Mouse (Mus musculus) CD4-positive, CD25-positive, alpha-beta regulatory T cell, adult 2 months (primary cell): ENCODE measurements around the gene Slc26a8.
A peak's percentile ranks its signal among the peaks of the same experiment; 100 is the strongest.
"Not testable (repeated sequence)": the region's sequence is repeated elsewhere in the genome, so short reads cannot be mapped to it uniquely, and the experiment has no call there.

Source experiments
- DNase-seq: peaks from one replicate; pipeline ENCODE4 v3.0.0-alpha.2; 2012; ENCODE audit warnings: low read depth, low spot score

Slc26a8 gene

GRCm38 (mm10) chr17:28689586-28690283 is at the start of gene Slc26a8:
Gene Slc26a8, minus strand, starts transcription at chr17:28690233.
- DNase-seq = peak; percentile 41

GRCm38 (mm10) chr17:28739244-28739643 is 49.2 kb upstream of the Slc26a8 start:
- no peak for DNase-seq

GRCm38 (mm10) chr17:28737973-28738372 is 47.9 kb upstream of the Slc26a8 start:
- DNase-seq = no peak

- no peak for DNase-seq
Observed at GRCm38 (mm10) chr17:28736486-28736885, 46.5 kb upstream of the Slc26a8 start.

DNA sequence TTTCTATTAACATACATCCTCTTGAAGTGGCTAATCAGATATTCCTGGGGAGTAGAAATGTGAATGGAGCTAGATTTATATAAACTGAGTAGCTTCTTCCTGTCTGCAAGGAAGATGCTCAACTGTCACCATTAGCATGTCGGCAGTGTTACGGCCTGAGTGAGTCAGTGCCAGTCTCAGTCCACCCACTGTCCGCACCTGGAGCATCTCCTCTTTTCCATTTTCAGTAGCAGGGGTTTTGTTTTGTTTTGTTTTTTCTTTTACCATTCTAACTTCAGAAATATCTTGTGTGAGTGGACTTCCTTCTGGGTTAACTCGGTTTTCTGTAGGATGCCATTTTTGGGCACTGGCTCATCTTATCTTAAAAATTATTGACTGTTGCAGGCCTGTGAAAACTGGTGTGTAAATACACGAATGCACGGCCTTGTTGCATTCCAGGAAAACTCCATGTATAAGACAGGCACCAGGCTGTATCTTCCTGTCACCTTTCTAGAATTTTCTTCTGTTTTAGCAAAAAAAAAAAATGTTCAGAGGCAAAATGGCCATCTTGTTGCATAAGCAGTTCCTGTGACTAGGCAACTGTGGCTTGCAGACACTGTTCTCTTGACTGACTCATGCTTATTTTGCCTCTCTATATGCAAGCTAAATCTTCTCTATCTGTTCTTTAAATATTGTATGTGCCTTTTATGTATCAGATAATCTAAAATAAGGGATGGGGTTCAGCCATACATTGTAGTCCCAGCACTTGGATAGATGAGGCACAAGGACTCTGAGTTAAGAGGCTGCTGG is 45.5 kb upstream of the Slc26a8 start:
- no peak for DNase-seq

GRCm38 (mm10) chr17:28727511-28727910 is 37.5 kb upstream of the Slc26a8 start:
- DNase-seq = not testable (repeated sequence)

- DNase-seq = no peak
Observed at GRCm38 (mm10) chr17:28725783-28726182, 35.8 kb upstream of the Slc26a8 start, which contains the start of gene AC170998.1. Gene AC170998.1, plus strand, starts transcription at chr17:28726083.

DNA sequence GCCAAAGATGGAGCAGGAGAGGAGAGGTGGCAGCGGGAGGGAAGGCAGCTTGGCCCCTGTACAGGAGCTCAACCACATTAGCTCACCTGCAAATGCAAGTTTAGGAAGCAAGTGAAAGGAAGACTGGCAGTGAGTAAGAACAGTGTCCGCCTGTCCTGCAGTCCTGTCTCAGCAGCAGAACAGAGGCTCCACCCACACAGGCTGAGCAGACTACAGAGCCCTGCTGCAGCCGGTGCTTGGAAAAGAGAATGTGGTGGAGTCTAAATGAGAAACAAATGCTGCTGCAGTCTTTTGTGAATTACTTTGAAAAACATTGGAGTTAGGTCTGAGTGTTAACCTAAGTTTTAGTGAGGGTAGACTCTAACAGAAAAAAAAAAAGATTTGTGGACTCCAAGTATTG is 27.5 kb upstream of the Slc26a8 start:
- no peak for DNase-seq

DNA sequence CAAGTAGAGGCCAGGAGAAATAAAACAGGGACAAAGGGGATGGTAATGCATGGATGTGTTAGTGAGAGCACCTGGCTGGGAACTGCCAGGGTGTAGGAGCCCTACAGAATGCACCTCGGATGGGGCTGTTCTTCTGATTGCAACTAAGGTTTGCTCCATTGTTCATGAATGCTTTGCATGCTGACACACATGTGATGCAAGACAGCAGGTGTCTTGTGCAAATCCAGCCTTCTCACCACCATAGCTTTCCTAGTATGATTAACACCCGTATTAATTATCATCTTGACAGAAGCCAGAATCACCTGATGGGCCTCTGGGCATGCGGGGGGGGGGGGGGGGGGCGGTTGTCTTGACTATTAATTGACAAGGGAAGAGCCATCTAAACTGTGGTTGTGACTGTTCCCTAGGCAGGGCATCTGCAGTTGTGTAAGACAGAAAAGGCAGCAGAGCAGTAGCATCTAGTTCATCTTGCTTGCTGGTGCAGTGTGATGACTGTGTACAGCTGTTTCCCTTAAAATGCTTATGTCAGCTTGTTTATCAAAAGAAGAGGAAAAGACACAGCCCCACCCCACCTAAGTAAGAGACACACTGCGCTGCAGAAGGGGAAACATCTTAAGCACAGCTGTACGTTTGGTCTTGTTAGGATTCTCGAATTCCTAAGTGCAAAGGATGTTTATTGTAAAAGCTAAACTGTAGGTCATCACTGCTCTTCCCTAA is 26.0 kb upstream of the Slc26a8 start:
- DNase-seq = no peak

GRCm38 (mm10) chr17:28714006-28714405 is 24.0 kb upstream of the Slc26a8 start:
- DNase-seq = peak; percentile 22

GRCm38 (mm10) chr17:28712305-28712704 is 22.3 kb upstream of the Slc26a8 start:
- DNase-seq = no peak

GRCm38 (mm10) chr17:28711237-28711636 is 21.2 kb upstream of the Slc26a8 start:
- DNase-seq = no peak

- no peak for DNase-seq
Observed at GRCm38 (mm10) chr17:28710291-28710688, 20.3 kb upstream of the Slc26a8 start.

GRCm38 (mm10) chr17:28709552-28710290 is 19.7 kb upstream of the Slc26a8 start:
- DNase-seq = no peak

- DNase-seq = no peak
Observed at GRCm38 (mm10) chr17:28708989-28709388, 19.0 kb upstream of the Slc26a8 start.

DNA sequence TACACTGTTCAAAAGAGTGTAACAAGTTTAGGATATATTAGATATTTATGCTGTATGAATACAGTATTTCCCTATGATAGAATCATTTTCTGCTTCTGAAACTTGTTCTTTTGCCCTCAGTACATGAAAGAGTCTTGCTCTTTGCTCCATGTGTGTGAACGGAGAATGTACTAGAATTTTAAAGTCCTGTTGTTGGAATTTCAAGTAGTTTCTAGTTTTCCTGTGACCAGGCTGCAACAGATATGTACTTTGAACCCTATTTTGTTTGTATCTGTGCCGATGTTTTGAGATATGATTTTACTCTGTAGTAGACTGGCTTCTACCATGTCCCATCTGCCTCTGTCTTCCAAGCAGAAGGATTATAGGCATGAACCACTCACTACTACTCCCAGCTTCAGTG is 17.8 kb upstream of the Slc26a8 start:
- DNase-seq = no peak

GRCm38 (mm10) chr17:28707136-28707627 is 17.1 kb upstream of the Slc26a8 start:
- no peak for DNase-seq

DNA sequence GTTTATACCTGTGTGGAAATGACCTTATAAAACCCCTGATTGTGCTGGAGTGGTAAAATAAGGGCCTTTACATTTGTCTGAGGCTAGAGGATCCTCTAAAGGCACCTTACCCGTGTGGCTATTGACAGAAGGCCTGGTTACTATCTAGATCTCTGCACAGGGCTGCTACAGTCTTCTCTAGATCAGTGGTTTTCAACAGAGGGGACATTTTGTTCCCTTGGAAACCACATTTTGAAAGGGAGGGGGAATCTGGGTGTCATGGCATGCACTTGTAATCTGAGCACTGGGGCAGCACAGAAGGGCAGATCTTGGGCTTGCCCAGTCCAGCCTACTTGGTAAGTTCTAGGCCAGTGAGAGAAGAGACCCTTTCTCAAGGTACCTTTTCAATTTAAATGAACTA is 16.7 kb upstream of the Slc26a8 start:
- no peak for DNase-seq

DNA sequence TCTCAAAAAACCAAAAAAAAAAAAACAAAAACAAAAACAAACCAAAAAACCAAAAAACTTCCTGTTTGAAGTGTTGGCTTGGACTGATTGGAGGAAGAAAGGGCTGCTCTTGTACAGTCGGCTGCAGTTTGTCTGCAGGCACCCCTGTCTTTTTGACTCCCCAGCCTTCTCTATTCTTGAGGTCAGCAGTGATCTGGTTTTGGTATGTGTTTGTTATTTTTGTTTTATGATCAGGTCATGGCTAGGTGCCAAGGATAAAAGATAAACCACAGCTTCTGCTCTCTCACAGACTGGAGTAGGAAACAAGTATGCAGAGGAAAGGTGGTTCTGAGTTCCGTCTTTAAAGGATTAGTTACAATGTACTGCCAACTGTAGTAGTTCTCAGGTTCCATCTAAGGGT is 12.6 kb upstream of the Slc26a8 start:
- peak; percentile 49 for DNase-seq

- DNase-seq = no peak
Observed at GRCm38 (mm10) chr17:28701737-28702136, 11.7 kb upstream of the Slc26a8 start.

DNA sequence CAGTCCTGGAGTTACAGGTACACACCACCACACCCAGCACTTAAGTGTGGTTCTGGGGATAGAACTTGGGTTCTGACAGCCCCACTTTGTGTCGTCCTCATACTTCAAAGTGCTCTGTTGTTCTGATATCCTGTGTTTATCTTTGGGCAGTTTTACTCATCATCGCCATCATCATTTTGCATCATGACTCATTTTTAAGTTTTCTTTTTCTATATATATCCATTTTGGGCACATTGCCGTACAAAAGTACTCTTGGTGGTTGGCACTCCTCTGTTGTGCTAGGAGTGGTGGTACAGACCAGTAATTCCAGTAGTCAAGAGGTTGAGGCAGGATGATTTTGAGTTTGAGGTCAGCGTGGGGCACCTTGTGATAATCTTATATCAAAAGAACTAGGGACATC is 11.1 kb upstream of the Slc26a8 start:
- peak; percentile 47 for DNase-seq
